Mouse (Mus musculus) mature B cell (primary cell): ENCODE results near the gene Olfr231.

Experiments used
- in situ Hi-C: fragments of 300-500 bp; cut with MboI; formaldehyde crosslinking; loops from 2 replicates; pipeline ENCODE4 v1.14.3; 2019

The Olfr231 gene

DNA sequence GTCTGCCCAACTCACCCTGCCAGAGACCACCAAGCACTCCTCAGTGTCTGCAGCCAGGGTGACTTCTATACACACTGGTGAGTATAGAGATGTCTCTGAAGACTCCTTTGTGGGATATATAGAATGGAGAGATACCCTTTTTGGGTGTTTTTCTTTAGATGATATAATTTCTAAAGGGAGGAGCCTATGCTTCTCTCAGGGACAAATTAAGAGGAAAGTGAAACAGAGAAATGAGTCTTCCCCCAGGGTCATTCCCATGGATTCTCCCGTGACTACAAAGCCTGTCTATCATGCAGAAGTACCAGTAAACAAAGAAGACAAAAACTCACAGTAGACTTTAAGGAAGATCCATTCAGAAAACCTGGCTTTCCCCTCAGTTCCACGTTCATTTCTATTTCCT lies at the start of gene Olfr231:
Olfr231 (minus strand) TSS at position 101 of the 400 bp plus-strand sequence.
- in situ Hi-C loops: no loop called here

DNA sequence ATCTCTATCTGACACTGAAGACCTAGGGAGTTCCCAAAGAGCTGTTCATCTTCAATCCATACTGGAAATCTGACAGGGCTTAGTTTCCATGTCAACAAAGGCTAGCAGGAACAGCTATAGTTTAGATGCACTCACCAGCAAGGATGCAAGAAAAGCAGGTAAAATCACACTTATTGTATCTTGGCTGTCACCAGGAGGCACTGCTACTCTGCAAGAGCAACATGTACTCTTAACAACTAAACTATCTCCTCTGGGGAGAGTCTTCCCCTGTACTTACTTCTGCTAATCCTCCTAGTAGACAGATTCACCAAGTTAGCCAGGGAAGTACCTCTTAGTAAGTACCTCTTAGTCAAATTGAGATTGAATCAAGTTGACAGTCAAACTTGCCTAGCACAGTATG lies 48.1 kb upstream of the Olfr231 start:
- in situ Hi-C loops: no loop called here

DNA sequence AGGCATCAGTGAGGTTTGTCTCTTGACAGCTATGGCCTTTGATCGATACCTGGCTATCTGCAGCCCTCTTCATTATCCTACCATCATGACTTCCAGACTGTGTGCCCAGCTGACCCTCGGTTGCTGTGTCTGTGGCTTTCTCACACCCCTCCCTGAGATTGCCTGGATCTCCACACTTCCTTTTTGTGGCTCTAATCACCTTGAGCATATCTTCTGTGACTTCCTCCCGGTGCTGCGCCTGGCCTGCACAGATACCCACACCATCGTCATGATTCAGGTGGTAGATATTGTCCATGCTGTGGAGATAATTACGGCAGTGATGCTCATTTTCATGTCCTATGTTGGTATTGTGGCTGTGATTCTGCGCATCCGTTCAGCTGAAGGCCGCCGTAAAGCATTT lies 38.1 kb upstream of the Olfr231 start:
- in situ Hi-C loops: no loop called here

GRCm38 (mm10) chr1:174158512-174158911 lies 37.5 kb upstream of the Olfr231 start:
- in situ Hi-C loops: no loop called here

DNA sequence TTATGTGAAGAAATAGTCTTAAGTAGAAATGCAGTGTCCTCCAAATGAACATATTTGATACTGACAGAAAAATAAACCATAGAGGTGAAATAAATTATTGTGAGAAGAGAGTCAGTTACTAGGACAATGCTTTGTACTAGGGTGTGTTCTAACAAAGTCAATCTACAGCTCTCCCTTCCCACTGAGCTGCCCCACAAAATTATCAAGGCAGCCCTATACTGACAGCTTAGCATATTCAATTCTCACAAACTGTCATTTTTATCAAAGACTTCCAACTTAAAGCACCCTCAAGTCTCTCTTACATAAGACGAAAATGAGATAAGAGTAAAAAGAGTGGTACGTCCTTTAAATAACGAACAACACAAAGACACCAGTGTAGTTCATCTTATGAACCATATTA lies 36.7 kb upstream of the Olfr231 start:
- in situ Hi-C loops: no loop called here

DNA sequence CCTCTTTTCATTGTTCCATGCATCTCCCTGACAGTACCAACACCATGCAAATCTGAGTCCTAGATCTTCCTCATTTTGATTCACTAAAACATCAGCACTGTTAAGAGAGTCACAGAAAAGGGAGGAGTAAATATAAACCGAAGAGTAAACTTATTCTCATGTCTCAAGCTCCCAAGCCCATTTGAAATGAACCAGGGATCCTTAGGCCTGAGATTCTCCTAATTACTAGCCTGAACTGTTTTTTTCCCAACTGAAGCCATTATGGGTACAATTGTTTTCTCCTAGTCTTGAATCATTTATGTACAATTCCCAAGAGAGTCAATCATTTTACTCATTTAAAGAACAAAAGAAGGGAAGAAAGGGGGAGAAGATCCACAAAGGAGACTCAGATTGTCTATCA lies 34.4 kb upstream of the Olfr231 start, which contains the start of gene Olfr420:
Olfr420 (plus strand) TSS at position 301 of the 400 bp plus-strand sequence.
- in situ Hi-C loops: no loop called here

DNA sequence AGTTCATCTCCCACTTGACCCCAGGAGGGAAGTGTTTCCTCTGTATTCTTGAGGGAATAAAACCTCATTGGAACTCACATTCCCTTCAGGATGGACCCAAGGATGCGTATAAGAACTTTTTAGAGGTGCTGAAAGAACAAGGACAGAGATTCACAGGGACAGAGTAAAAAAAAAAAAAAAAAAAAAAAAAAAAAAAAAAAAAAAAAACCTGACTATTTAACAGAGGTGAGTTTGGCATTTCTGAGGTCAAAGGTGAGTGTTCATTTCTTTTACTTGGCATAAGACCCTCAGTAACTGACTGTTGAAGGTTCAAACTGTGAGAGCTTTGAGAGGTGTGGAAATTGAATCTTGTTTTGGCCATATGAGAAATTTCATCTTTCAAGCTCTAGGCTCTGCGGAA lies 28.3 kb upstream of the Olfr231 start:
- in situ Hi-C loops: no loop called here

DNA sequence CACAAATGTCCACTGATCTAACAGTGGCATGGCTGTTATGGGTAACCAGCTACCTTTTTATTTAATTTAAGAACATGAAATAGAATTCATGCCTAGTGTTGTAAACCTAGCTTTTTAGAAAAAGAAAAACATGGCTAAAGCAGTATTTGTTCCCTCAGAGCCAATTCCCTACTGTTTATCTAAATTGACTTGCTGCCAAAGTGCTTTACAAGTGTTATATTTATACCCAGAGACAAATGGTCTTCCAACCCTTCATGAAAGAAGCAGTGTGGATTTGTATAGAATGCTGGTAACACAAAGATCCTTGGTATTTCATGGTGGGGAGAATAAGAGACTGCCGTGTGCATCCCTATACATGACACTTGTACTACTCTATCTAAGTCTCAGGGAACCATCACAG lies 25.7 kb upstream of the Olfr231 start:
- in situ Hi-C loops: no loop called here

- in situ Hi-C loops: no loop called here
Observed at GRCm38 (mm10) chr1:174141384-174141783, 20.4 kb upstream of the Olfr231 start.

- in situ Hi-C loops: no loop called here
Observed at GRCm38 (mm10) chr1:174131999-174132398, 11.0 kb upstream of the Olfr231 start.

DNA sequence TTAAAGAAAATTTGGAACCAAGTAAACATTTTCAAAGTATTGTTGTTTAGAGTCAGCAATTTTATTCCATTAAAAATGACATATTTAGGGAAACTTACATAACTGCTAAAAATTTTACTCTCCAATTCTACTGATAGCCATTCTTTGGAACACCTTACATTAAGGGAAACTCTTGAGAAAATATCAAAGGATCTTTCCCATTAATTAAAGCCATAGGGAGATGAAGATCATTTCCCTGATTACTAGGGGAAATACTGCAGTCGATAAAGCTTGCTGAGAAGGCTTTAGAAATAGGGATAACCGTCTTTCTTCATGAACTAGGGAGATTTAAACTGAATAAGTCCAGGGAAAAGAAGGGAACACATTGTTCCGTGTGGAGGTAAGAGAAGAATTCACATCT lies 10.3 kb upstream of the Olfr231 start, which contains the start of gene Olfr424:
Olfr424 (plus strand) TSS at position 301 of the 400 bp plus-strand sequence.
- in situ Hi-C loops: no loop called here

DNA sequence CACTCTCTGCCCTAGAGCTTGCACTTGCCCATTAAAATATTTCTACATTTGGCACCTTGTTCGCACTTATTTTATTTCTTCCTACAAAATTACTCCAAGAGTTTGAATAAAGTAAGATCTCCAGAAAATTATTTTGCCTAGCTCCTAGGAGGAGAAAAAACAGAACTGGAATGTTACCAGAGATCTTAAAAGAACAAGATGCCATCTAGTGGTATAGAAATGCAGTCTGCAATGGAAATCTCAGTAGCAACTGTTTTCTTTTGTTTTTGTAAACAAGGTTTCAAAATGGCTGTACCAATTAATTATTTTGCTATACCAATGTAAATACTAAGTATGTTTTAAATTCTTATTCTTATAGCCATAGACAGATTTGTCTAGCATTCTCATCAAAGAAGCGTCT lies 17.2 kb downstream of the Olfr231 start:
- in situ Hi-C loops: no loop called here

GRCm38 (mm10) chr1:174096591-174096990 lies 24.4 kb downstream of the Olfr231 start, which contains the start of gene Olfr427:
Gene Olfr427 (plus strand): TSS chr1:174096891.
- in situ Hi-C loops: loop anchor here (25.0 kb wide), 1 partner anchor 634 kb away; no protein-coding TSS in a partner anchor

DNA sequence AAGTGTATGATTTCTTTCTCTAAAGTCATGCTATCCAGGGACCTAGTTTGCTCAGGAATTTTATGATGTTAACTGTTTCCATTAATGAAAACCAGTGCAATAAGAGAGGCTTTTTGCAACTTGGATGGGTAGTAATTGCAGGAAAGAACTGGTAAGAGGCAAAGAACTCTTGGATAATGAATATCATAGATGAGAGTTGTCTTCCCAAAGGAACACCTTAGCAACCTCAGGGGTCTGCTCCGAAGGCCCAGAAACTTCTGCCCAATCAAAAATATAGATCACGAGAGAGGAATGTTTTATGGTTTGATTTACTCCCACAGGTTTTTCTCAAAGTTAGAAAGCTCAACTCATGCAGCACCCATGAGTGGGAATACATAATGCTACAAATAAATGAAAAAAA lies 36.9 kb downstream of the Olfr231 start, which contains the start of gene Olfr429:
Olfr429 (plus strand) TSS at position 301 of the 400 bp plus-strand sequence.
- in situ Hi-C loops: loop anchor here (25.0 kb wide), 1 partner anchor 622 kb away; no protein-coding TSS in a partner anchor

DNA sequence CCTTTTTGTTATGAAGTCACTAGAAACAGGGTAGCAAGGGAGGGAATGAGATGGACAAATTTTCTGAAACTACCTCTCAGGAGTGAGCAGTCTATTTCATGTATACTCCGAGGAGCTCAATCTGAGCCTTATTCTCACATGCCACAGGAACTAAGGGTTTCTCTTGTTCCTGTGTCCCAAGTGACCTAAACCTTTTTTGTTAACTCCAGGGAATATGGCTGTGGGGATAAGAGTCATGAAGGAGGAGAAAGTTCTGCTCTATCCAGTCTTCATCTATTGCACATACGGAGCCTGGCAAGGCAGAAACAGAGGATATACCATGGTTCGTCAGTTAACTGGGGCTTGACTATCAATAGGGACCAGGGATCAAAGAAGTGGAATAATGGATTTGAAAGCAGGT lies 54.7 kb downstream of the Olfr231 start, which contains the start of gene Olfr430:
Olfr430 (plus strand) TSS at position 301 of the 400 bp plus-strand sequence.
- in situ Hi-C loops: no loop called here
